Mouse (Mus musculus) limb, embryonic 12.5 days (tissue): ENCODE results near the gene Akap4. TPM values are rescaled to one million over a fixed set of nuclear protein-coding genes. Genes with fewer than 3 reads are reported as not detected.

Experiments used
- ATAC-seq: fragments of 200-750 bp; cut with Nextera tagmentation; 2 replicates; pipeline ENCODE4 v1.8.0; 2017; ENCODE audit warnings: low read depth, moderate TSS enrichment; ENCODE audit not compliant: insufficient number of reproducible peaks, insufficient read depth, low FRiP score, low TSS enrichment
- H3K27ac ChIP-seq: fragments of 300-500 bp; sonication (generic); 2 replicates; pipeline ENCODE4 v1.5.1; 2016; ENCODE audit warnings: mild to moderate bottlenecking, moderate library complexity
- H3K27me3 ChIP-seq: fragments of 300-500 bp; sonication (generic); 2 replicates; pipeline ENCODE4 v1.6.1; 2016; ENCODE audit warnings: mild to moderate bottlenecking, moderate library complexity
- H3K36me3 ChIP-seq: fragments of 300-500 bp; sonication (generic); 2 replicates; pipeline ENCODE4 v1.6.1; 2016; ENCODE audit warnings: mild to moderate bottlenecking, moderate library complexity
- H3K4me1 ChIP-seq: fragments of 300-500 bp; sonication (generic); replicated peaks from 2 replicates; pipeline ENCODE4 v1.6.1; 2016
- H3K4me2 ChIP-seq: fragments of 300-500 bp; sonication (generic); 2 replicates; pipeline ENCODE4 v1.6.1; 2016; ENCODE audit warnings: mild to moderate bottlenecking, moderate library complexity
- H3K4me3 ChIP-seq: fragments of 300-500 bp; sonication (generic); replicated peaks from 2 replicates; pipeline ENCODE4 v1.5.1; 2016; ENCODE audit warnings: mild to moderate bottlenecking
- H3K9ac ChIP-seq: fragments of 300-500 bp; sonication (generic); replicated peaks from 2 replicates; pipeline ENCODE4 v1.6.1; 2016; ENCODE audit warnings: mild to moderate bottlenecking, moderate library complexity
- H3K9me3 ChIP-seq: fragments of 300-500 bp; sonication (generic); 2 replicates; pipeline ENCODE4 v1.6.1; 2016; ENCODE audit warnings: mild to moderate bottlenecking, moderate library complexity
- WGBS: fragments of 180-500 bp; shearing (Covaris S2); methylation state at CpG from one replicate; pipeline ENCODE4 v1.1.7; 2016; 5-methylcytosine and 5-hydroxymethylcytosine counted together
- polyA plus RNA-seq: library from polyadenylated mRNA; unstranded; fragments of >200 nt; fragmentation: Nextera tagmentation; extraction: Ambion mirVana; gene quantifications from 2 replicates; pipeline ENCODE4 v1.2.1, GENCODE M21; 2016

Gene Akap4
- polyA plus RNA-seq, result not detected in 2 replicates

GRCm38 (mm10) chrX:7067219-7067618 is at the start of gene Akap4:
Akap4 (plus strand) TSS chrX:7067519.
- Histone ChIP-seq H3K27me3 (no peaks in the 10 kb centered on the region), H3K36me3 (no peaks in the 10 kb centered on the region), H3K4me2 (no peak within 1 kb of the TSS), H3K4me1 (no peaks in the 10 kb centered on the region), H3K9ac (no peak within 1 kb of the TSS), H3K27ac (no peak within 1 kb of the TSS), H3K4me3 (no peak within 1 kb of the TSS), H3K9me3 (peaks cover 15% of the 10 kb centered on the region)
- 96% methylated on average over 1 of the region's 1 CpGs for WGBS
- ATAC-seq, result no peak

- WGBS, result 94% methylated on average over 19 of the region's 19 CpGs
- H3K4me2 ChIP-seq, result no peak within 1 kb of the TSS
- H3K27ac ChIP-seq, result no peak within 1 kb of the TSS
- no peak for ATAC-seq
- no peaks in the 10 kb centered on the region for H3K9me3 ChIP-seq
- H3K4me1 ChIP-seq, result no peaks in the 10 kb centered on the region
- H3K9ac ChIP-seq, result no peak within 1 kb of the TSS
- no peaks in the 10 kb centered on the region for H3K36me3 ChIP-seq
- H3K4me3 ChIP-seq, result no peak within 1 kb of the TSS
- no peaks in the 10 kb centered on the region for H3K27me3 ChIP-seq
Measured at GRCm38 (mm10) chrX:7041519-7041918, 25.8 kb upstream of the Akap4 start, which contains the start of gene Ccnb3. Ccnb3 (minus strand) TSS chrX:7041619.

DNA sequence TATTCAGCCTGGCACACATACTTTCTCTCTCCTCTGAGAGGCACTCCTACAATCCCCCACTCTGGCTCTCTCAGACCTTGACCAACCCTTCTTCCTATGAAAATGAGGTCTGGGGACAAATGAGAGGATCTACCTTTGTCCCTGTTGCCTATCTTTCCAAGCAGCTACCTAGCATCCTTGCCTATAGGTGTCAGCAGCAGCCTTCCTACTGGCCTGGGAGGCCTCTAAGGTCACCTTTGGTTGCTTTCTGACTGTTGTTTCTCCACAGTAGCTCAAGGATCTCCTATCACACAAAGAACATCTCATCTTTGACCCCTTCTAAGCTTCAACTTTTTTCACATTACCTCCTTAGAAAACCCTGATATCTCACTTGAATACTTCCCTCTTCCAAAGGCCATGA is 10.3 kb upstream of the Akap4 start:
- Histone ChIP-seq H3K4me3 (no peak overlapping the region), H3K4me2 (no peak overlapping the region), H3K4me1 (no peaks in the 10 kb centered on the region), H3K9ac (no peak overlapping the region), H3K27me3 (no peaks in the 10 kb centered on the region), H3K27ac (no peak overlapping the region), H3K9me3 (no peaks in the 10 kb centered on the region), H3K36me3 (no peaks in the 10 kb centered on the region)
- no peak for ATAC-seq

DNA sequence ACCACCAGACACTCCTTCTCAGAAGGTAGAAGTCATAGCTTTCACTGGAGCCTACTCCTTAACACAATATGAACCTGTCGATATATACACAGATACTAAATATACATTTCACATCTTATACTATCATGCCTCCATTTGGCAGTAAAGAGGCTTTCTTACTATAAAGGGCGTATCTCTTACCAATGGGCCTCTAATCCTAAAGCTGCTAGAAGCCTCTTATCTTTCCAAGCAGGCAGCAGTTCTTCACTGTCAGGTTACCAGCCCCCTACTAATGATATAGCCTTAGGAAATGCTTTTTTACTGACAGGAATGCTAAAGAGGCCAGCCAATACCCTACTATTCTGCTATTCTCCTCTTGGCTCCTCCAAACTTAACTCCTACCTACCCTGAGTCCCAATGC is 9.7 kb upstream of the Akap4 start:
- 75% methylated on average over 2 of the region's 2 CpGs for WGBS

GRCm38 (mm10) chrX:7064109-7064508 is 3.2 kb upstream of the Akap4 start:
- H3K9me3 ChIP-seq, result no peaks in the 10 kb centered on the region
- H3K9ac ChIP-seq, result no peak overlapping the region
- H3K27ac ChIP-seq, result no peak overlapping the region
- H3K4me1 ChIP-seq, result no peaks in the 10 kb centered on the region
- H3K36me3 ChIP-seq, result no peaks in the 10 kb centered on the region
- no peak for ATAC-seq
- no peaks in the 10 kb centered on the region for H3K27me3 ChIP-seq
- no peak overlapping the region for H3K4me3 ChIP-seq
- H3K4me2 ChIP-seq, result no peak overlapping the region

More for the DNA sequence above, 9.7 kb upstream of the Akap4 start:
- Histone ChIP-seq H3K36me3 (no peaks in the 10 kb centered on the region), H3K9me3 (no peaks in the 10 kb centered on the region), H3K4me3 (no peak overlapping the region), H3K4me2 (no peak overlapping the region), H3K4me1 (no peaks in the 10 kb centered on the region), H3K27ac (no peak overlapping the region), H3K27me3 (no peaks in the 10 kb centered on the region), H3K9ac (no peak overlapping the region)
- ATAC-seq, result no peak

DNA sequence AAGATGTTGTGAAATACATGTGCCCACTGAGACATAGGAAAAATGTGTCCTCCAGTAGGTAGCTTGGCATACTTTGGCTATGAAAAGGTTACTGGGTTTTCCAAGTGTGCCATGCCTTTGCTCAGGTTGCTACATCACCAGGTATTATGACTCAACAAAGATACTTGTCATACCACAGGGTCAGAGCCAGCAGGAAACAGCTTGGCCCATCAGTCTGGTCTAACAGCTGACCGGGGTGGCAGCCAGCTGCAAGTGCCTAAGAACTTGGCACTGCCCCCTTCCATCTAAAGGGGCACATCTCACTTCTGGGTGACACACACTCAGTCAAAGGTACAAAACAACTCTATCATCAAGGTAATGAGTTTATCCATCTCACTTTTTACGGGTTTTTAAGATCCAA is 683 bp downstream of the Akap4 start:
- no peaks in the 10 kb centered on the region for H3K4me1 ChIP-seq
- no peak overlapping the region for H3K9ac ChIP-seq
- WGBS, result 79% methylated on average over 2 of the region's 2 CpGs

GRCm38 (mm10) chrX:7079820-7080429 is 12.6 kb downstream of the Akap4 start:
- Histone ChIP-seq H3K36me3 (no peaks in the 10 kb centered on the region), H3K27me3 (no peaks in the 10 kb centered on the region), H3K9ac (no peak overlapping the region), H3K27ac (no peak overlapping the region), H3K9me3 (no peaks in the 10 kb centered on the region), H3K4me2 (no peak overlapping the region), H3K4me3 (no peak overlapping the region), H3K4me1 (no peaks in the 10 kb centered on the region)
- 37% methylated on average over 6 of the region's 6 CpGs for WGBS
- ATAC-seq, result no peak

More for the DNA sequence above, 683 bp downstream of the Akap4 start:
- H3K9me3 ChIP-seq, result peaks cover 17% of the 10 kb centered on the region
- H3K4me3 ChIP-seq, result no peak overlapping the region
- no peaks in the 10 kb centered on the region for H3K27me3 ChIP-seq
- ATAC-seq, result no peak
- H3K36me3 ChIP-seq, result no peaks in the 10 kb centered on the region
- H3K27ac ChIP-seq, result no peak overlapping the region
- H3K4me2 ChIP-seq, result no peak overlapping the region

DNA sequence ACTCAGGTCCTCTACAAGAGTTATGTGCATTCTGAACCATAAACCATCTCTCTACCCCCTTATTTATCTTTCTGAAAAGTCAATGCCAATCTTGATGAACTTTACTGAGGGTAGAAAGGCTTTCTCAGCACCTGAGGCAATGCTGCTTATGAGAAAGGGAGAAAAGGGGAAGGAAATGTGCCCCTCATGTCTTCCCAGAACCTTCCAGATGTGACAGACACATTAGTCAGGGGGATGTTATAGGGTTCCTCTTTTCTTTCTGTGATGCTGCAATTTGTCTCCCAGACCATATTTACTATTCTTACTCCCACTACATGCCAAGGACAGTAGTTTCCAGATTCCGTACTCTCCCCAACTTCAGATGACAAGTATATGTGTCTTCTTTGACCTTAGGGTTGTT is 18.6 kb downstream of the Akap4 start:
- no peak overlapping the region for H3K4me3 ChIP-seq
- H3K36me3 ChIP-seq, result no peaks in the 10 kb centered on the region
- H3K9me3 ChIP-seq, result no peaks in the 10 kb centered on the region
- no peak overlapping the region for H3K4me2 ChIP-seq
- no peaks in the 10 kb centered on the region for H3K4me1 ChIP-seq
- ATAC-seq, result no peak
- 88% methylated on average over 1 of the region's 1 CpGs for WGBS
- no peak overlapping the region for H3K9ac ChIP-seq
- no peaks in the 10 kb centered on the region for H3K27me3 ChIP-seq
- no peak overlapping the region for H3K27ac ChIP-seq

DNA sequence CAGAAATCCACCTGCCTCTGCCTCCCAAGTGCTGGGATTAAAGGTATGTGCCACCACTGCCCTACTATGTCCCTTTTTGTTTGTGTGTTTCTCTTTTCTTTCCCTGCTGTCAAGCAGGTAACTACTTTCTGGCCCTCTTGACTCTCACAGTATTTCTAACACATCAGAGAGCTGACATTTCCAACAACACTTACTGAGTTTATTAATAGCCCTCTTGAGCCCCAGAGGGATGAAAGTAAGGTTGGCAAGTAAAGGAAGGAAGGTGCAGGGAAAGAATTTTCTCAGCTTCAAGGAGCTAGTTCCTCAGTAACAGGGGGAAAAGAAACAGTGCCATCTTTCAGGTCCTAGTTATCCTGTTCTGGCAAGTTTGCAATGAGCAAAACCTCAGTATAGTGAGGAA is 23.0 kb downstream of the Akap4 start:
- ATAC-seq, result no peak
- Histone ChIP-seq H3K4me1 (no peaks in the 10 kb centered on the region), H3K4me3 (no peak overlapping the region), H3K27ac (no peak overlapping the region), H3K9ac (no peak overlapping the region), H3K36me3 (no peaks in the 10 kb centered on the region), H3K4me2 (no peak overlapping the region), H3K9me3 (no peaks in the 10 kb centered on the region), H3K27me3 (no peaks in the 10 kb centered on the region)

DNA sequence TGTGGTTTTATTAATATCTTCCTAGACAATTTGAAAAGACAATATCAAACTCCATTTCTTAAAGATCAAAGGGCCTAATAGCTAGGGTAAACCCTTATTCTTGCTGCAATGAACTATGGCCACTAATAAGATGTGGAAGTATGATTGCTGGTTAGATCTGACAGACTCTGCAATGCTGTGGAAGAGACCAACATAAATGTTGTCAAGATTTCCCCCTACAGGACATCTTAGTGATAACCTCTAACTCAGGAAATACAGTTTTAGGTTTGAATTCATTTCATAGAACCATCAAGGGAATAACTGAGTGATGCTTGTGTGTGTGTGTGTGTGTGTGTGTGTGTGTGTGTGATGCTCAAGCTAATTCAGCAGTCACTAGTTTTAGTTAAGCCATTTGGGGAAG is 35.0 kb downstream of the Akap4 start:
- H3K27me3 ChIP-seq, result no peaks in the 10 kb centered on the region
- H3K36me3 ChIP-seq, result no peaks in the 10 kb centered on the region
- no peak overlapping the region for H3K4me3 ChIP-seq
- no peak overlapping the region for H3K9ac ChIP-seq
- no peaks in the 10 kb centered on the region for H3K4me1 ChIP-seq
- H3K27ac ChIP-seq, result no peak overlapping the region
- H3K9me3 ChIP-seq, result no peaks in the 10 kb centered on the region
- no peak for ATAC-seq
- no peak overlapping the region for H3K4me2 ChIP-seq

DNA sequence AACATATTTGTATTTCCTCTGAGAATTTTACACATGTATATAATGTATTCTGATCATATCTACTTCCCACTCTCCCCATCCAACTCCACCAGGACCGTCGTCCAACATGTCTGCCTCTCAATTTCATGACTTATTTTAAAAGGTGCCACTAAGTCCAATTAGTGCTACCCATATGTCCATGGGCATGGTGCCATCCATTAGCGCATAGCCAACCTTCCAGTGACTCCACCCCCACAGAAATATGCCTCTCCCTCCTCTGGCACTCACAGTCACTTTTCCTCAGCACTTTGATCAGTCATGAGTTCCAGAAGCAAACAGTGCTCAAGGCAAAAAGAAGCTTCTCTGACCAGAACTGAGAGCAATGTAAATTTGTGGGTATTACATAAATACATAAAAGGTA is 47.6 kb downstream of the Akap4 start:
- no peak overlapping the region for H3K4me2 ChIP-seq
- no peaks in the 10 kb centered on the region for H3K4me1 ChIP-seq
- H3K36me3 ChIP-seq, result no peaks in the 10 kb centered on the region
- 82% methylated on average over 3 of the region's 3 CpGs for WGBS
- H3K9ac ChIP-seq, result no peak overlapping the region
- no peak overlapping the region for H3K4me3 ChIP-seq
- no peaks in the 10 kb centered on the region for H3K9me3 ChIP-seq
- no peaks in the 10 kb centered on the region for H3K27me3 ChIP-seq
- H3K27ac ChIP-seq, result no peak overlapping the region
- ATAC-seq, result no peak

GRCm38 (mm10) chrX:7121618-7122280 is 54.4 kb downstream of the Akap4 start:
- no peak overlapping the region for H3K27ac ChIP-seq
- ATAC-seq, result no peak
- H3K4me3 ChIP-seq, result no peak overlapping the region
- H3K36me3 ChIP-seq, result no peaks in the 10 kb centered on the region
- H3K4me1 ChIP-seq, result no peaks in the 10 kb centered on the region
- H3K9me3 ChIP-seq, result no peaks in the 10 kb centered on the region
- no peaks in the 10 kb centered on the region for H3K27me3 ChIP-seq
- no peak overlapping the region for H3K4me2 ChIP-seq
- WGBS, result 67% methylated on average over 4 of the region's 4 CpGs
- H3K9ac ChIP-seq, result no peak overlapping the region
